Mouse (Mus musculus) left cerebral cortex, postnatal 36 days (tissue): Measurements from ENCODE around the gene Gm37596. TPM values are rescaled to one million over a fixed set of nuclear protein-coding genes. Genes with fewer than 3 reads are reported as not detected.
"Not testable (repeated sequence)": the region's sequence is repeated elsewhere in the genome, so short reads cannot be mapped to it uniquely, and the experiment has no call there.

Experiments
- DNase-seq, 2 experiments: peaks; one replicate each; pipeline ENCODE4 v3.0.0; 2021 to 2022; ENCODE audit warnings: low spot score in 2 of 2, mixed read lengths in 1 of 2
- intact Hi-C: fragments of 180-260 bp; cut with DNase I; formaldehyde crosslinking; loops from one replicate; pipeline ENCODE4 v1.15.1; 2025
- total RNA-seq, 2 experiments: library from RNA; stranded (reverse); gene quantifications; 2 replicates each; pipeline ENCODE4 v1.2.3; 2021

Gene Gm37596
- total RNA-seq: not detected

- intact Hi-C loops, DNase-seq: not testable (repeated sequence)
Measured at GRCm38 (mm10) chr3:93692970-93693369, at the start of gene Gm37596. Gene Gm37596, minus strand, starts transcription at chr3:93693070.

DNA sequence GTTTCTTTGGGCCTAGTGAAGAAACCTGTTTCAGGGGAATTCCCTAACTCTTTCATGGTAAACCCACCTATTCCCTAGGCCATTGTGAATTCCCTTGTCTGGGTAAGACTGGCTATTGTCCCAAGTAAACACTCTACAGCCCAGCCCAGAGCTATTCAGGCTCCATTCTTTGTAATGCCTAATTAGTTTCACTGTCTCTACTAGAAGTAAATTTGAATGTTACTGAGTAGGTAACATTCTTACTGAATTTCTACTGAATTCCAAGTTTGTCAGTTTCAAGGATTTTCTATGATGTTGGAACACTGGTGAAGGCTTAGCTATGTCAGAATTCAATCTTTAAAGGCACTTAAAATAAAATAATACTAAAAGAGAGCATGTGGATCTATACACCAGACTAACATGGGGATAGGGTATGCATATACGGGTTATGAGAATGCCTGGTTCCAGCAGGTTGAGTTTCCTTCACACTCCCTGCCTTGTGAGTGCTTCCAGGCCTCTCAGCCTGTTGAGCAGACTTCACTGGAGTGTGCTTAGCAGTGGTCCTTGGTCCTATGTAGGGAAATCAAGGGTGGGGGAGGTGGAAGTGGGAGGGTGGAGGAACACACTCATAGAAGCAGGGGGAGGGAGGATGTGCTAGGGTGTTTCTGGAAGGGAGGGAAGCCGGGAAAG is 16.2 kb upstream of the Gm37596 start:
- intact Hi-C loops, DNase-seq: not testable (repeated sequence)

- intact Hi-C loops, DNase-seq: not testable (repeated sequence)
Measured at GRCm38 (mm10) chr3:93676210-93676609, 16.7 kb downstream of the Gm37596 start, which contains the start of gene Tdpoz1. Gene Tdpoz1, minus strand, starts transcription at chr3:93676310.

- intact Hi-C loops, DNase-seq: not testable (repeated sequence)
Measured at GRCm38 (mm10) chr3:93670805-93671503, 21.9 kb downstream of the Gm37596 start.

- intact Hi-C loops: no loop called here
Measured at GRCm38 (mm10) chr3:93654260-93654659, 38.6 kb downstream of the Gm37596 start.

DNA sequence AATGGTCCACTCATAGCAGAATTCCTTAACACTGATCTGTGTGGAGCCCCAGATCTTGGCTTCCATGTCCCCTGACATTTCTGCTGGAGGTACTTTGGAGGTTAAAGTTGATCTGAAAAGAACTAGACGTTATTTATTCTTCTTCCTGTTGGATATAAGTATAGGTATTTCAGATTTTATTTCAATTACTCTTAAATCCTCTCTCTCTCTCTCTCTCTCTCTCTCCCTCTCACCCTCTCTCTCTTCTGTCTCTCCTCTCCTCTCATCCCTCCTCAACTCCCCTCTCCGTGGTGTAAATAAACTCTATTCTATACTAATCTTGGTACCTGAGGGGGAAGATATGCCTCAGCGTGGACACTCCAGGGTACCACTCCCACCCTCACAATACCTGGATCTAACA is 40.3 kb downstream of the Gm37596 start, which contains the start of gene Tdpoz2:
Gene Tdpoz2 (minus strand): TSS at position 101 of the 400 bp plus-strand sequence.
- no peak for DNase-seq
- intact Hi-C loops: no loop called here

More at GRCm38 (mm10) chr3:93654260-93654659, 38.6 kb downstream of the Gm37596 start:
- DNase-seq: no peak

Other genes starting within 250 kb of the Gm37596 start
- not detected for gene Tchhl1, start 224.3 kb downstream of the Gm37596 start, total RNA-seq
- 1 to 10 TPM; 7.0 to 9.9 TPM for gene S100a11, start 172.6 kb downstream of the Gm37596 start, total RNA-seq
- gene S100a10, start 138.0 kb downstream of the Gm37596 start, total RNA-seq: 10 to 100 TPM; 32.5 to 40.0 TPM
- not detected for gene Tdpoz2, start 40.4 kb downstream of the Gm37596 start, total RNA-seq
- gene Tdpoz1, start 16.8 kb downstream of the Gm37596 start, total RNA-seq: not detected
- gene Gm5773, start 79.9 kb upstream of the Gm37596 start, total RNA-seq: not detected
- not detected for gene Tdpoz4, start 103.3 kb upstream of the Gm37596 start, total RNA-seq
- not detected for gene Tdpoz3, start 132.9 kb upstream of the Gm37596 start, total RNA-seq